28 mouse cellular contexts compared by ENCODE assay signal in genomic region chr7:82396869-82397268, GRCm38 (mm10).
DNase-seq lines count a peak whose midpoint lies in the region; ATAC-seq lines count a peak whose summit lies in the region.
"Had no signal": no experiment of that assay in that cellular context is flagged by ENCODE, and none has a peak within 500 bp of the region (broad histone marks: within the 10 kb centered on the region; RNA-seq: fewer than 3 reads in every experiment).

No protein-coding gene starts in this region.

- H3K4me2 ChIP-seq in midbrain, embryonic 13.5 days (replicated peaks), result no peak overlapping the region
- no peak overlapping the region for H3K4me2 ChIP-seq in midbrain, embryonic 15.5 days
- H3K4me2 ChIP-seq: embryonic facial prominence, embryonic 13.5 days; heart, embryonic 12.5 days; kidney, embryonic 15.5 days had no signal

- intact Hi-C loops in heart, postnatal 36 days (cut with DNase I), result no loop called here

- H3K4me1 ChIP-seq in heart, embryonic 10.5 days, result no peaks in the 10 kb centered on the region; the same call in 1 of the 2 replicates
- H3K4me1 ChIP-seq in midbrain, embryonic 13.5 days (replicated peaks), result peaks cover 20% of the 10 kb centered on the region
- H3K4me1 ChIP-seq in midbrain, embryonic 15.5 days, result peaks cover 10% of the 10 kb centered on the region; the same call in 1 of the 2 replicates
- H3K4me1 ChIP-seq: heart, embryonic 12.5 days; kidney, embryonic 15.5 days had no signal

- H3K9ac ChIP-seq in midbrain, embryonic 13.5 days (replicated peaks), result no peak overlapping the region
- H3K9ac ChIP-seq in midbrain, embryonic 15.5 days, result no peak overlapping the region
- H3K9ac ChIP-seq: embryonic facial prominence, embryonic 13.5 days; heart, embryonic 12.5 days; kidney, embryonic 15.5 days; liver, embryonic 14.5 days had no signal

- H3K9me3 ChIP-seq in heart, embryonic 10.5 days, result no peaks in the 10 kb centered on the region
- H3K9me3 ChIP-seq in midbrain, embryonic 13.5 days, result no peaks in the 10 kb centered on the region
- no peaks in the 10 kb centered on the region for H3K9me3 ChIP-seq in midbrain, embryonic 15.5 days
- H3K9me3 ChIP-seq: embryonic facial prominence, embryonic 13.5 days; forebrain, embryonic 10.5 days; heart, embryonic 12.5 days; kidney, embryonic 15.5 days had no signal

- WGBS in heart, embryonic 10.5 days, result 57% methylated on average over 3 of the region's 5 CpGs
- 39% methylated on average over 4 of the region's 5 CpGs for WGBS in midbrain, embryonic 13.5 days
- 20% methylated on average over 5 of the region's 5 CpGs for WGBS in midbrain, embryonic 15.5 days

- H3K27me3 ChIP-seq in heart, embryonic 10.5 days (ENCODE audit: insufficient read depth, poor library complexity, severe bottlenecking), result no peaks in the 10 kb centered on the region
- H3K27me3 ChIP-seq in midbrain, embryonic 13.5 days, result no peaks in the 10 kb centered on the region
- no peaks in the 10 kb centered on the region for H3K27me3 ChIP-seq in midbrain, embryonic 15.5 days (replicated peaks)
- H3K27me3 ChIP-seq: embryonic facial prominence, embryonic 13.5 days; heart, embryonic 12.5 days; kidney, embryonic 15.5 days had no signal

- DNase-seq in heart, embryonic 10.5 days (ENCODE audit: low spot score), result peak; percentile 43
- DNase-seq in heart, postnatal 36 days, result no peak
- DNase-seq in retina, postnatal 1 day, result peak; percentile 21
- DNase-seq in retina, embryonic 14.5 days (ENCODE audit: low spot score), result no peak
- DNase-seq in kidney, adult 8-10 months, result no peak
- DNase-seq: adrenal gland, postnatal 14 days; cerebellum, adult 11-12 months; cerebellum, adult 9-11 months; gastrocnemius, adult 2 months; gastrocnemius, postnatal 36 days; heart, adult 18-20 months; kidney, adult 11 months; kidney, postnatal 25 days; liver; lung, adult 2 months; lung, postnatal 10 days; right cerebral cortex, postnatal 14 days; thymus, postnatal 4 days had no signal

- ATAC-seq in midbrain, embryonic 13.5 days, result peak; percentile 65
- ATAC-seq in midbrain, embryonic 15.5 days (replicated peaks), result no peak
- ATAC-seq: CD4-positive, CD25-positive, alpha-beta regulatory T cell, adult 4 months; inflammation-experienced regulatory T-cells, adult 6 months had no signal

- H3K36me3 ChIP-seq in heart, embryonic 10.5 days, result no peaks in the 10 kb centered on the region
- no peaks in the 10 kb centered on the region for H3K36me3 ChIP-seq in midbrain, embryonic 13.5 days
- no peaks in the 10 kb centered on the region for H3K36me3 ChIP-seq in midbrain, embryonic 15.5 days (replicated peaks)
- H3K36me3 ChIP-seq: embryonic facial prominence, embryonic 13.5 days; forebrain, embryonic 10.5 days; heart, embryonic 12.5 days; kidney, embryonic 15.5 days had no signal

- H3K27ac ChIP-seq in heart, embryonic 10.5 days, result no peak overlapping the region
- peak overlapping the region; percentile 21; the same call in 1 of the 2 replicates for H3K27ac ChIP-seq in midbrain, embryonic 13.5 days
- no peak overlapping the region for H3K27ac ChIP-seq in midbrain, embryonic 15.5 days
- H3K27ac ChIP-seq: embryonic facial prominence, embryonic 13.5 days; forebrain, embryonic 10.5 days; gastrocnemius, adult 2 months; kidney, embryonic 15.5 days; liver, embryonic 14.5 days; macrophage had no signal

- no peak overlapping the region for H3K4me3 ChIP-seq in heart, embryonic 10.5 days
- H3K4me3 ChIP-seq in midbrain, embryonic 13.5 days (replicated peaks), result no peak overlapping the region
- H3K4me3 ChIP-seq in midbrain, embryonic 15.5 days, result no peak overlapping the region
- H3K4me3 ChIP-seq: embryonic facial prominence, embryonic 13.5 days; forebrain, embryonic 10.5 days; gastrocnemius, adult 2 months; heart, embryonic 12.5 days; kidney, embryonic 15.5 days had no signal

Comparison
In these comparisons a context has a peak if more than half of its experiments do, and no peak if none do; other contexts are left out.
1. DNase-seq: peak in heart, embryonic 10.5 days (single experiment) and retina, postnatal 1 day (single experiment); none in heart, postnatal 36 days (0 of 2), retina, embryonic 14.5 days (single experiment) and kidney, adult 8-10 months (0 of 2).